Mouse (Mus musculus): ENCODE data around the gene Rtn4.
"Not testable (repeated sequence)": the region's sequence is repeated elsewhere in the genome, so short reads cannot be mapped to it uniquely, and the experiment has no call there.

Gene Rtn4

GRCm38 (mm10) chr11:29692683-29693272 is at the start of gene Rtn4:
TSS of gene Rtn4 (plus strand) at chr11:29692947.
- peak; percentile 94 to 95 for DNase-seq (ENCODE audit: low read depth in 1 of 2, low spot score in 2 of 2)

- DNase-seq (ENCODE audit: low read depth in 1 of 2, low spot score in 2 of 2): no peak
Measured at GRCm38 (mm10) chr11:29644421-29644820, 48.3 kb upstream of the Rtn4 start.

- DNase-seq (ENCODE audit: low read depth in 1 of 2, low spot score in 2 of 2): no peak
Measured at GRCm38 (mm10) chr11:29645411-29646066, 47.2 kb upstream of the Rtn4 start.

- peak in 1 of 2 experiments; percentile 3 for DNase-seq (ENCODE audit: low read depth in 1 of 2, low spot score in 2 of 2)
Measured at GRCm38 (mm10) chr11:29647568-29648319, 45.0 kb upstream of the Rtn4 start.

GRCm38 (mm10) chr11:29655381-29655780 is 37.4 kb upstream of the Rtn4 start:
- DNase-seq (ENCODE audit: low read depth in 1 of 2, low spot score in 2 of 2): not testable (repeated sequence)

- DNase-seq (ENCODE audit: low read depth in 1 of 2, low spot score in 2 of 2): no peak
Measured at GRCm38 (mm10) chr11:29660740-29661139, 32.0 kb upstream of the Rtn4 start.

- no peak for DNase-seq (ENCODE audit: low read depth in 1 of 2, low spot score in 2 of 2)
Measured at GRCm38 (mm10) chr11:29667634-29668033, 25.1 kb upstream of the Rtn4 start.

GRCm38 (mm10) chr11:29669706-29670105 is 23.0 kb upstream of the Rtn4 start:
- no peak for DNase-seq (ENCODE audit: low read depth in 1 of 2, low spot score in 2 of 2)

- no peak for DNase-seq (ENCODE audit: low read depth in 1 of 2, low spot score in 2 of 2)
Measured at GRCm38 (mm10) chr11:29673359-29673758, 19.4 kb upstream of the Rtn4 start.

- DNase-seq (ENCODE audit: low read depth in 1 of 2, low spot score in 2 of 2): no peak
Measured at GRCm38 (mm10) chr11:29676718-29677117, 16.0 kb upstream of the Rtn4 start.

- DNase-seq (ENCODE audit: low read depth in 1 of 2, low spot score in 2 of 2): no peak
Measured at GRCm38 (mm10) chr11:29679942-29680341, 12.8 kb upstream of the Rtn4 start.

- DNase-seq (ENCODE audit: low read depth in 1 of 2, low spot score in 2 of 2): no peak
Measured at GRCm38 (mm10) chr11:29680771-29681170, 12.0 kb upstream of the Rtn4 start.

GRCm38 (mm10) chr11:29684272-29684671 is 8.5 kb upstream of the Rtn4 start:
- no peak for DNase-seq (ENCODE audit: low read depth in 1 of 2, low spot score in 2 of 2)

- no peak for DNase-seq (ENCODE audit: low read depth in 1 of 2, low spot score in 2 of 2)
Measured at GRCm38 (mm10) chr11:29686176-29686575, 6.6 kb upstream of the Rtn4 start.

GRCm38 (mm10) chr11:29691556-29691955 is 1.2 kb upstream of the Rtn4 start:
- DNase-seq (ENCODE audit: low read depth in 1 of 2, low spot score in 2 of 2): no peak

GRCm38 (mm10) chr11:29692111-29692682 is 550 bp upstream of the Rtn4 start:
- DNase-seq (ENCODE audit: low read depth in 1 of 2, low spot score in 2 of 2): no peak

GRCm38 (mm10) chr11:29693576-29694410 is 1.0 kb downstream of the Rtn4 start:
- peak; percentile 64 to 78 for DNase-seq (ENCODE audit: low read depth in 1 of 2, low spot score in 2 of 2)

GRCm38 (mm10) chr11:29694754-29695153 is 2.0 kb downstream of the Rtn4 start:
- no peak for DNase-seq (ENCODE audit: low read depth in 1 of 2, low spot score in 2 of 2)

GRCm38 (mm10) chr11:29702721-29703120 is 10.0 kb downstream of the Rtn4 start:
- DNase-seq (ENCODE audit: low read depth in 1 of 2, low spot score in 2 of 2): no peak

GRCm38 (mm10) chr11:29705263-29705662 is 12.5 kb downstream of the Rtn4 start:
- no peak for DNase-seq (ENCODE audit: low read depth in 1 of 2, low spot score in 2 of 2)

GRCm38 (mm10) chr11:29706845-29707244 is 14.1 kb downstream of the Rtn4 start:
- no peak for DNase-seq (ENCODE audit: low read depth in 1 of 2, low spot score in 2 of 2)

Data from monocyte, adult 2 months (primary cell).